Comparison of ENCODE assay signal across 8 mouse cellular contexts in genomic region chr5:134314688-134315622, GRCm38 (mm10). TPM values are rescaled to one million over a fixed set of nuclear protein-coding genes. Genes with fewer than 3 reads are reported as not detected.
DNase-seq lines count a peak whose midpoint lies in the region; ATAC-seq and TF ChIP-seq lines count a peak whose summit lies in the region.

TSS of gene Gtf2i (minus strand) at chr5:134314760.

- H3K4me2 ChIP-seq in forebrain, embryonic 16.5 days (ENCODE audit: low read length) = peak within 1 kb of the TSS; percentile 64
- peak within 1 kb of the TSS; percentile 89 for H3K4me2 ChIP-seq in lung, embryonic 14.5 days

- peak; percentile 87 for DNase-seq in G1E (ENCODE audit: low spot score)
- peak; percentile 94 to 98 for DNase-seq in cerebellum, adult 18-20 months
- peak; percentile 88 to 91 for DNase-seq in heart, postnatal 36 days
- DNase-seq in layer of hippocampus, adult 2 months (ENCODE audit: low spot score in 2 of 2) = peak; percentile 92 to 97
- peak; percentile 98 for DNase-seq in lung, embryonic 14.5 days
- DNase-seq in thymus, adult 2 months = peak; percentile 94

- TF ChIP-seq POLR2A in olfactory bulb, adult 2 months (IDR thresholded peaks at IDR 0.05; ENCODE audit: insufficient read depth, low read depth, low read length) = no peak
- peak; percentile 63; the same call in 1 of the 2 replicates for TF ChIP-seq POLR2A in thymus, adult 2 months (IDR thresholded peaks at IDR 0.05; ENCODE audit: control insufficient read depth, extremely low read depth, insufficient read depth, low read length, poor library complexity)

- H3K9me3 ChIP-seq in G1E (replicated peaks) = no peaks in the 10 kb centered on the region
- no peaks in the 10 kb centered on the region for H3K9me3 ChIP-seq in forebrain, embryonic 16.5 days (ENCODE audit: control insufficient read depth, low read length)
- no peaks in the 10 kb centered on the region for H3K9me3 ChIP-seq in lung, embryonic 14.5 days (ENCODE audit: low read depth, low read length)

- peak within 1 kb of the TSS; percentile 99 for H3K27ac ChIP-seq in forebrain, embryonic 16.5 days (ENCODE audit: low read length)
- peak within 1 kb of the TSS; percentile 100 for H3K27ac ChIP-seq in layer of hippocampus, adult 2 months
- H3K27ac ChIP-seq in lung, embryonic 14.5 days (ENCODE audit: low read depth) = peak within 1 kb of the TSS; percentile 100
- peak within 1 kb of the TSS; percentile 93 for H3K27ac ChIP-seq in olfactory bulb, adult 2 months (ENCODE audit: insufficient read depth, low read depth, low read length)
- H3K27ac ChIP-seq in thymus, adult 2 months (ENCODE audit: control insufficient read depth, insufficient read depth, low read length) = peak within 1 kb of the TSS; percentile 88

- TF ChIP-seq CTCF in G1E (IDR thresholded peaks at IDR 0.05; ENCODE audit: low read depth, low read length) = no peak
- TF ChIP-seq CTCF in layer of hippocampus, adult 2 months (conservative IDR thresholded peaks at IDR 0.05) = no peak
- TF ChIP-seq CTCF in lung, embryonic 14.5 days (IDR thresholded peaks at IDR 0.05; ENCODE audit: low read depth) = no peak
- no peak for TF ChIP-seq CTCF in olfactory bulb, adult 2 months (IDR thresholded peaks at IDR 0.05; ENCODE audit: insufficient read depth, low read depth, low read length)
- no peak for TF ChIP-seq CTCF in thymus, adult 2 months (IDR thresholded peaks at IDR 0.05; ENCODE audit: borderline replicate concordance, control insufficient read depth, extremely low read depth, insufficient read depth, low read length, poor library complexity)

- intact Hi-C loops in heart, postnatal 36 days (cut with DNase I) = loop anchor here (10.0 kb wide), 1 partner anchor 130 kb away; the partner anchor contains the start of gene Gtf2ird2

- WGBS in forebrain, embryonic 16.5 days = under 1% methylated on average over 40 of the region's 40 CpGs
- WGBS in lung, embryonic 14.5 days = under 1% methylated on average over 40 of the region's 40 CpGs
- under 1% methylated on average over 40 of the region's 40 CpGs for WGBS in olfactory bulb, adult 2 months
- WGBS in thymus, adult 2 months = under 1% methylated on average over 40 of the region's 40 CpGs

- peaks cover 3% of the 10 kb centered on the region; the same call in 1 of the 2 replicates for H3K27me3 ChIP-seq in G1E (ENCODE audit: insufficient read depth, low read length)
- no peaks in the 10 kb centered on the region for H3K27me3 ChIP-seq in forebrain, embryonic 16.5 days (replicated peaks; ENCODE audit: control insufficient read depth, insufficient read depth, low read length)
- H3K27me3 ChIP-seq in lung, embryonic 14.5 days (ENCODE audit: insufficient read depth, low read length) = no peaks in the 10 kb centered on the region
- no peaks in the 10 kb centered on the region for H3K27me3 ChIP-seq in thymus, adult 2 months (ENCODE audit: control insufficient read depth, insufficient read depth, low read length)

- H3K4me1 ChIP-seq in G1E (ENCODE audit: insufficient read depth, low read depth, low read length) = peaks cover 41% of the 10 kb centered on the region
- peaks cover 31% of the 10 kb centered on the region for H3K4me1 ChIP-seq in forebrain, embryonic 16.5 days (replicated peaks; ENCODE audit: control insufficient read depth, insufficient read depth, low read length)
- peaks cover 10% of the 10 kb centered on the region; the same call in 1 of the 2 replicates for H3K4me1 ChIP-seq in lung, embryonic 14.5 days (ENCODE audit: insufficient read depth)
- H3K4me1 ChIP-seq in olfactory bulb, adult 2 months (ENCODE audit: control insufficient read depth, insufficient read depth, low read length) = peaks cover 18% of the 10 kb centered on the region
- peaks cover 20% of the 10 kb centered on the region for H3K4me1 ChIP-seq in thymus, adult 2 months (replicated peaks; ENCODE audit: control insufficient read depth, insufficient read depth, low read length)

- H3K4me3 ChIP-seq in G1E (ENCODE audit: low read depth, low read length) = peak within 1 kb of the TSS; percentile 94
- H3K4me3 ChIP-seq in forebrain, embryonic 16.5 days (replicated peaks; ENCODE audit: low read length) = peak within 1 kb of the TSS; percentile 81
- peak within 1 kb of the TSS; percentile 85 for H3K4me3 ChIP-seq in layer of hippocampus, adult 2 months
- H3K4me3 ChIP-seq in lung, embryonic 14.5 days (ENCODE audit: low read depth, low read length) = peak within 1 kb of the TSS; percentile 89
- H3K4me3 ChIP-seq in olfactory bulb, adult 2 months (ENCODE audit: insufficient read depth, low read depth, low read length) = peak within 1 kb of the TSS; percentile 84
- peak within 1 kb of the TSS; percentile 79 for H3K4me3 ChIP-seq in thymus, adult 2 months (ENCODE audit: control insufficient read depth, insufficient read depth, low read length)

- H3K9ac ChIP-seq in forebrain, embryonic 16.5 days (replicated peaks; ENCODE audit: low read depth, low read length) = peak within 1 kb of the TSS; percentile 98
- H3K9ac ChIP-seq in lung, embryonic 14.5 days = peak within 1 kb of the TSS; percentile 100

- H3K36me3 ChIP-seq in G1E (replicated peaks) = peaks cover 26% of the 10 kb centered on the region
- H3K36me3 ChIP-seq in forebrain, embryonic 16.5 days (ENCODE audit: control insufficient read depth, insufficient read depth) = peaks cover 3% of the 10 kb centered on the region; the same call in 1 of the 2 replicates
- H3K36me3 ChIP-seq in lung, embryonic 14.5 days (ENCODE audit: insufficient read depth) = peaks cover 18% of the 10 kb centered on the region
- 0 out of 2 replicates have a peak, but pooled peaks cover 3% of the 10 kb centered on the region for H3K36me3 ChIP-seq in thymus, adult 2 months (ENCODE audit: control insufficient read depth, insufficient read depth, low read length)

- ATAC-seq in G1E (ENCODE audit: extremely low read depth, insufficient number of reproducible peaks, low FRiP score, poor library complexity, severe bottlenecking) = peak; percentile 91
- ATAC-seq in forebrain, embryonic 16.5 days = peak; percentile 93
- peak; percentile 92 for ATAC-seq in lung, embryonic 14.5 days (ENCODE audit: insufficient read depth)

RNA-seq across cellular contexts. Expression of gene Gtf2i, which starts in this region (rescaled TPM):
- total RNA-seq in G1E (2014; fragmentation: Nextera tagmentation) (176 and 183 TPM in 2 replicates), G1E (2017) (53.0 and 55.7 TPM in 2 replicates)
- 220 and 291 TPM in 2 replicates for polyA plus RNA-seq in G1E (2012)
- 168 and 187 TPM in 2 replicates for polyA plus RNA-seq in forebrain, embryonic 16.5 days (2015; fragmentation: Nextera tagmentation; extraction: Ambion mirVana)
- 100 to 1,000 TPM; 201 to 208 TPM for total RNA-seq in heart, postnatal 36 days (2021)
- total RNA-seq in layer of hippocampus, adult 2 months (2021) = 100 to 1,000 TPM; 222 to 227 TPM
- 183 and 185 TPM in 2 replicates for polyA plus RNA-seq in lung, embryonic 14.5 days (2014; fragmentation: Nextera tagmentation; extraction: Ambion mirVana)
- 380 TPM in 1 of 2 replicates, not detected in the other for polyA plus RNA-seq in olfactory bulb, adult 2 months (2012; ENCODE audit: insufficient read depth, insufficient read length, low replicate concordance, missing spikeins)
- 131 and 136 TPM in 2 replicates for polyA plus RNA-seq in thymus, adult 2 months (2012; rRNA removed)

Comparison
In these comparisons a context has a peak if more than half of its experiments do, and no peak if none do; other contexts are left out.
1. Peak in every context shown above with its lines: DNase-seq, ATAC-seq, H3K4me3 ChIP-seq and H3K27ac ChIP-seq.